Mouse (Mus musculus) testis, adult 2 months (tissue): ENCODE results near the gene Abat.

Experiments
- CTCF ChIP-seq: fragments of 200-500 bp; IDR thresholded peaks from 2 replicates; pipeline ENCODE4 v1.5.1; 2012; ENCODE audit warnings: low read depth, mild to moderate bottlenecking, inconsistent platforms, low read length, moderate library complexity; ENCODE audit not compliant: control insufficient read depth, insufficient read depth, insufficient replicate concordance
- POLR2A ChIP-seq: fragments of 200-500 bp; IDR thresholded peaks from 2 replicates; pipeline ENCODE4 v1.6.1; 2012; ENCODE audit warnings: low read depth, mild to moderate bottlenecking, inconsistent platforms, low read length, moderate library complexity; ENCODE audit not compliant: control insufficient read depth

DNA sequence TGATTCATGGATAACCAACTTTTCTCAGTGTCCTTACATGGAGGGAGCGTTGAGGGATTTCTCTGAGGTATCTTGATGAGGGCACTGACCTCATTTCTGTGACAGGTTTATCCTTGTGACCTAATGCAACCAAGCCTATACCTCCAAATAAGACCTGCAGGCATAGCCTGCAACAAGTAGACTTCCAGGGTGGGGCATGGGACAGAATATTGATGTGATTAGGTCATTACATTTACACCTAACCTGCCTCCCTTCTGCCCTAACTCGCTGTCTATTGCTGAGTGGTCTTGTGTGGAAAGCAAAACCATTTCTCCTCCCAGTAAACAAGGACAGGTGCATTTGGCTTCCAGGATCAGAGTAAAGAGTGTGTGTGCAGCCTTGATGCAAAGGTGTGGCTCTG, 52.3 kb downstream of the Abat start:
- TF ChIP-seq CTCF (no peak), POLR2A (no peak)
